Mouse (Mus musculus) neural tube, embryonic 11.5 days (tissue): ENCODE measurements around the gene Baiap2l2. TPM values are rescaled to one million over a fixed set of nuclear protein-coding genes. Genes with fewer than 3 reads are reported as not detected.

Source experiments
- ATAC-seq: fragments of 200-750 bp; cut with Nextera tagmentation; 2 replicates; pipeline ENCODE4 v1.8.0; 2017; ENCODE audit warnings: moderate number of reproducible peaks, mild to moderate bottlenecking, moderate TSS enrichment, moderate library complexity; ENCODE audit not compliant: insufficient read depth, low FRiP score, low TSS enrichment
- DNase-seq: peaks from one replicate; pipeline ENCODE4 v3.0.0-alpha.2; 2015; ENCODE audit warnings: low spot score
- H3K27ac ChIP-seq: fragments of 300-500 bp; sonication (generic); 2 replicates; pipeline ENCODE4 v1.5.1; 2014; ENCODE audit warnings: low read depth, mild to moderate bottlenecking, low read length
- H3K27me3 ChIP-seq: fragments of 300-500 bp; sonication (generic); 2 replicates; pipeline ENCODE4 v1.6.1; 2014; ENCODE audit warnings: mild to moderate bottlenecking, low read length, mixed read lengths; ENCODE audit not compliant: control insufficient read depth, insufficient read depth
- H3K36me3 ChIP-seq: fragments of 300-500 bp; sonication (generic); 2 replicates; pipeline ENCODE4 v1.6.1; 2014; ENCODE audit warnings: mild to moderate bottlenecking, low read length, moderate library complexity, mixed read lengths; ENCODE audit not compliant: control insufficient read depth, insufficient read depth
- H3K4me1 ChIP-seq: fragments of 300-500 bp; sonication (generic); 2 replicates; pipeline ENCODE4 v1.6.1; 2014; ENCODE audit warnings: low read length, mixed read lengths; ENCODE audit not compliant: control insufficient read depth, insufficient read depth
- H3K4me2 ChIP-seq: fragments of 300-500 bp; sonication (generic); 2 replicates; pipeline ENCODE4 v1.6.1; 2014; ENCODE audit warnings: low read depth, mild to moderate bottlenecking, moderate library complexity
- H3K4me3 ChIP-seq: fragments of 300-500 bp; sonication (generic); 2 replicates; pipeline ENCODE4 v1.5.1; 2014; ENCODE audit warnings: low read depth, low read length
- H3K9ac ChIP-seq: fragments of 300-500 bp; sonication (generic); 2 replicates; pipeline ENCODE4 v1.6.1; 2014; ENCODE audit warnings: mild to moderate bottlenecking, low read length
- H3K9me3 ChIP-seq: fragments of 300-500 bp; sonication (generic); 2 replicates; pipeline ENCODE4 v1.6.1; 2016; ENCODE audit warnings: low read length; ENCODE audit not compliant: control insufficient read depth
- WGBS: fragments of 180-500 bp; shearing (Covaris S2); extraction: QIAGEN DNeasy Blood & Tissue Kit; methylation state at CpG from one replicate; pipeline ENCODE4 v1.1.7; 2014; 5-methylcytosine and 5-hydroxymethylcytosine counted together
- polyA plus RNA-seq: library from polyadenylated mRNA; unstranded; fragments of >200 nt; fragmentation: Nextera tagmentation; extraction: Ambion mirVana; gene quantifications from 2 replicates; pipeline ENCODE4 v1.2.1, GENCODE M21; 2014

Gene Baiap2l2
- polyA plus RNA-seq, 1 experiment from 2014 or later: 1.9 TPM

DNA sequence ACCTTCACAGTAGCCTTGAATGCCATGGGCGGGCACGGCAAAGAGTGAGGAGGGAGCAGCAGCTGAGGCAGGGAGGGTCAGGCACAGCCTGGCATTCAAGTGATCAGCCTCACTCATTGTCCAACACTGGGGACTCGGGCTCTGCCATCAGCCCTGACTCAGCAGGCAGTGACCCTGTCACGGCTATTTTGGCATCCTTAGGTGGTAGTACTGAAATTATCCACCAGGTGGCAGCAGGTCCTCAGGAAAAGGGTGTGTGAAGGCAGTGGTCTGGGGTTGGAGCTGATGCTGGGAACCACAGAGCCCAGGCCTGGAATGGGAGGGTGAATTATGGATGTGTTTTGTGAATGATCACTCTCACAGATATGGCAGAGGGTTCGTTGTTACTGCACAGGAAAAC lies 60.7 kb downstream of the Baiap2l2 start:
- 8% methylated on average over 5 of the region's 5 CpGs for WGBS
- Histone ChIP-seq H3K27ac (no peak overlapping the region; the same call in 1 of the 2 replicates), H3K9me3 (no peaks in the 10 kb centered on the region), H3K4me3 (no peak overlapping the region), H3K9ac (no peak overlapping the region), H3K4me1 (peaks cover 19% of the 10 kb centered on the region), H3K36me3 (no peaks in the 10 kb centered on the region), H3K27me3 (no peaks in the 10 kb centered on the region), H3K4me2 (no peak overlapping the region)
- peak; percentile 89 for DNase-seq
- peak; percentile 54; the same call in 1 of the 2 replicates for ATAC-seq

DNA sequence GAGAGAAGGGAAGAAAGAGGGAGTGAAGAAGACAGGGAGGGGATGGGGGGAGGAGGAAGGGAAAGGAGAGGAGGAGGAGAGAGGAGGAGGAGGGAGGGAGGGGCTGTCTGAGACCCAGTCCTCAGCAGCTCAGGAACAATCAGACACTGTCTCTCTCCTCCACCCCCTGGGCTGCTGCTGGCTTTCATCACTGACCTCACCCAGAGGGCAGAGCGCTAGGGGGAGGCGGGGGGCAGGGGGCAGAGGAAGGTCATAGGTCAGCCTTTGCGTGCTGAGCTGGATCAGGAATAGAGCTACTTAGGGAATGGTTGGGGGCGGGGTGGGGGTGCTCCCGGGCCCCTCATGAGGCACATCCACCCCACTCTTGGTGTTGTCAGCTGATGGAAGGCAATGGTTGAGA lies 61.7 kb downstream of the Baiap2l2 start:
- Histone ChIP-seq H3K36me3 (no peaks in the 10 kb centered on the region), H3K27ac (0 out of 2 replicates have a peak overlapping the region, but pooled peaks have one; percentile 29), H3K9ac (no peak overlapping the region), H3K4me1 (peaks cover 16% of the 10 kb centered on the region), H3K4me3 (no peak overlapping the region), H3K27me3 (no peaks in the 10 kb centered on the region), H3K9me3 (no peaks in the 10 kb centered on the region), H3K4me2 (no peak overlapping the region)
- DNase-seq: no peak
- no peak for ATAC-seq
- 1% methylated on average over 5 of the region's 5 CpGs for WGBS

DNA sequence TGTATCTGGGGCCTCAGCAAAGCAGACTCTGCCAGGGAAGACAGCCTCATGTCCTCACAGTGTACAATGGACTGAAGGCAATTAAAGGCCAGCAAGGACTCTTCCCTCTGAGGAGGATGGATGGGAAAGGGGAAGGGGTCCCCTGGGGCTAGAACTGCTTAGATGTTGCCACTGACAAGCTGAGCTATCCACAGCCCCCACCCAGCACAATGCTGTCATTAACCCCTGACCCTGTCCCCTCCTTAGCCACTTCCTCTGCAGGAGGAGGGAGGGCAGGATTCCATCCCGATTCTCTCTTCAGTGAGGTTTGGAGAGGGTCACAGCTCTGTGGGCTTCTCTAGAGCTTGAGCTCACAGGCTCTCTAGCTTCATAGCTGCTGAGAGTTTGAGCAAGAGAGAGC lies 65.8 kb downstream of the Baiap2l2 start:
- ATAC-seq (no peak), DNase-seq (peak; percentile 59)
- 0% methylated on average over 1 of the region's 1 CpGs for WGBS
- H3K9me3 ChIP-seq: no peaks in the 10 kb centered on the region
- H3K4me1 ChIP-seq: peaks cover 11% of the 10 kb centered on the region
- H3K4me2 ChIP-seq: no peak overlapping the region
- H3K27ac ChIP-seq: no peak overlapping the region
- H3K27me3 ChIP-seq: no peaks in the 10 kb centered on the region
- no peak overlapping the region for H3K4me3 ChIP-seq
- H3K9ac ChIP-seq: no peak overlapping the region
- no peaks in the 10 kb centered on the region for H3K36me3 ChIP-seq

DNA sequence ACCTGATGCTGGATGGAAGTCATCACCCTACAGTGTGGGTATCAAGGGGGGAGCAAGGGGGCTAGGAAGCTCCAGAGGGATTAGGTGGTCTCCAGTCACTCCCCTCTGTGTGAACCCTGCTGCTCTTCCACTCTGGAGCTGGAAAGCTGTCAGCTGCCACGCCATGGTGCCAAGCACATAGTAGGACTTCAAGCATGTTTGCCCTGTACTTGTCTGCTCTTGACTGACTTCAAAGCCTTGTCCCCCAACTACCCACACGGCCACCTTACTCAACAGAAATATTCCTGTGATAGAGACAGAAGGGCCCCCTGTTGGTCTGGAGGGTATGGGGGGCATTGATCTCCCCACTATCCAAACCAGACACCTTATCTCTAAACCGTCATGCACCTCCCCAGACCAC lies 69.1 kb downstream of the Baiap2l2 start:
- no peak overlapping the region for H3K4me2 ChIP-seq
- no peak overlapping the region for H3K4me3 ChIP-seq
- ATAC-seq: no peak
- H3K4me1 ChIP-seq: no peaks in the 10 kb centered on the region
- no peaks in the 10 kb centered on the region for H3K9me3 ChIP-seq
- 77% methylated on average over 3 of the region's 3 CpGs for WGBS
- no peak overlapping the region for H3K27ac ChIP-seq
- no peak overlapping the region for H3K9ac ChIP-seq
- H3K36me3 ChIP-seq: no peaks in the 10 kb centered on the region
- H3K27me3 ChIP-seq: no peaks in the 10 kb centered on the region
- no peak for DNase-seq

DNA sequence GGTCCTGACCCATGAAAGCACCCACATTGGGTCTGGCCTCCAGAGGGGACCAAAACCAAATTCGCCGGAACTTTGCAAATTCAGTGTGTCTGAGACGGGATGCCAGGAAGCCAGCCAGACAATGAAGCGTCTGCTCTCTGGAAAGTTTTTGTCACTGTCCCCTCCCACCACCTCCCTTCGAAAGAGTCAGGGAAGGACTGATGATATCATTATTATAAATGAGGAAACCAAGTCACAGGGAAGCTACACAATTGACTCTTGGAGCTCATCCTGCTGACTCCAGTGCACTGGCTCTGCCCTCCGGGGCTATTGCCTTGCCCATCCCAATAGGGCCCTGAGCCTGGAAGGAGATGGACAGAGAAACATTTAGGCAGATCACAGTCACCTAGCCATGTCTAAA lies 71.7 kb downstream of the Baiap2l2 start:
- H3K4me2 ChIP-seq: no peak overlapping the region
- H3K27me3 ChIP-seq: no peaks in the 10 kb centered on the region
- H3K9me3 ChIP-seq: no peaks in the 10 kb centered on the region
- no peak overlapping the region for H3K9ac ChIP-seq
- DNase-seq (no peak), ATAC-seq (no peak)
- 83% methylated on average over 6 of the region's 6 CpGs for WGBS
- no peaks in the 10 kb centered on the region for H3K36me3 ChIP-seq
- H3K4me3 ChIP-seq: no peak overlapping the region
- H3K27ac ChIP-seq: no peak overlapping the region
- no peaks in the 10 kb centered on the region for H3K4me1 ChIP-seq

DNA sequence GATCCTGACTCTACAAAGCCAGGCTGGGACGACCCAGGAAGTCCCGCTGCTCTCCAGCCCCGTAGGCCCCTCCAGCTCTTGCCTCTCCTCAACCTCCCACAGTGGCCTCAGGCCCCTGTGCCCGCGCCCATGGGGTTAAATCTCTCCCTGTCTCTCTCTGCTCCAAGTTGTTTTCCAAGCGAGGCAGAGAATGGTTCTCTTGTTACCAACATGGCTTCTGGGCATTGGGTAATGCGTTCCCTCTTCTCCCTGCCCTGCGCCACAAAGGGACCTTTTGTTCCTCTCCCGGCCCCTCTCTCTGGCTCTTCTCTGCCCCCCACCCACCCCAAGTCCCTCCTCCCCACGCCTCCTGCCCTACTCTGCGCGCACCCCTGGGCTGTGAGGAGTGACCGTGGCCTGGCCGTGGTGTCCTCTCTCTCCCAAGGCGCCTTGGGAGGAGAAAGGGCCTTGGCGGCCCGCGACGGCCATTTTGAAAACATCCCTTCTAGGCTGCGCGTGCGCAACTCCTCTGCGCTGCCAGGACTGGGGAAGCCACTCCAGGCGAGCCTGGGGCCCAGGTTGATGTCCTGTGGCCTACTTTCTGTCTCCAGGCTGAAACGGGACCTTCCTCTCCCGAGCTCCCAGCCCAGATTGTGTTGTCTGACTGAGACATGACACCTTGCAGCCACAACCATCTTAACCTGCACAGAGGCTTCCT lies 72.4 kb downstream of the Baiap2l2 start:
- Histone ChIP-seq H3K36me3 (no peaks in the 10 kb centered on the region), H3K9ac (no peak overlapping the region), H3K4me3 (no peak overlapping the region), H3K9me3 (no peaks in the 10 kb centered on the region), H3K27me3 (no peaks in the 10 kb centered on the region), H3K4me1 (no peaks in the 10 kb centered on the region), H3K4me2 (no peak overlapping the region), H3K27ac (no peak overlapping the region)
- DNase-seq (no peak), ATAC-seq (no peak)
- WGBS: 86% methylated on average over 26 of the region's 26 CpGs

DNA sequence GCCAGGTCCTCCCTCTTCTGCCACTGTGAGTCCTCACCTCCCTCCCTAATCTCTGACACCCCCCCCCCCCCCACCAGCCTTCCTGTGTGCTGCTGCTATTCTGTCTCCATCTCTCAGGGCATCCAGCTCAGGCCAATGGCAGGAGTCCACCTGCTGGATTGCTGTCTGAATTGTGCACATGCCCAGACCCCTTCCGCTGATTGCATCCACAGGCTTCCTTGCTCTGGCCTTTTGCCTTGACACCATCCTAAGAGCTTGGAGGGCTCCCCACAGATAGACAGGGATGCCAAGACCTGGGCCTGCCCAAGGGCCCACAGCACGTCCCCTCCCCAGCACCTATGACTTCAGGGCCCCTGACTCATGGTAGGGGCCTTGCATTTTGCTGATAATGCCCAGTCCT lies 75.0 kb downstream of the Baiap2l2 start:
- DNase-seq (no peak), ATAC-seq (no peak)
- H3K4me3 ChIP-seq: no peak overlapping the region
- WGBS: 79% methylated on average over 2 of the region's 2 CpGs
- no peak overlapping the region for H3K27ac ChIP-seq
- H3K4me1 ChIP-seq: no peaks in the 10 kb centered on the region
- H3K9me3 ChIP-seq: no peaks in the 10 kb centered on the region
- no peak overlapping the region for H3K4me2 ChIP-seq
- H3K9ac ChIP-seq: no peak overlapping the region
- no peaks in the 10 kb centered on the region; the same call in 1 of the 2 replicates for H3K27me3 ChIP-seq
- no peaks in the 10 kb centered on the region for H3K36me3 ChIP-seq

DNA sequence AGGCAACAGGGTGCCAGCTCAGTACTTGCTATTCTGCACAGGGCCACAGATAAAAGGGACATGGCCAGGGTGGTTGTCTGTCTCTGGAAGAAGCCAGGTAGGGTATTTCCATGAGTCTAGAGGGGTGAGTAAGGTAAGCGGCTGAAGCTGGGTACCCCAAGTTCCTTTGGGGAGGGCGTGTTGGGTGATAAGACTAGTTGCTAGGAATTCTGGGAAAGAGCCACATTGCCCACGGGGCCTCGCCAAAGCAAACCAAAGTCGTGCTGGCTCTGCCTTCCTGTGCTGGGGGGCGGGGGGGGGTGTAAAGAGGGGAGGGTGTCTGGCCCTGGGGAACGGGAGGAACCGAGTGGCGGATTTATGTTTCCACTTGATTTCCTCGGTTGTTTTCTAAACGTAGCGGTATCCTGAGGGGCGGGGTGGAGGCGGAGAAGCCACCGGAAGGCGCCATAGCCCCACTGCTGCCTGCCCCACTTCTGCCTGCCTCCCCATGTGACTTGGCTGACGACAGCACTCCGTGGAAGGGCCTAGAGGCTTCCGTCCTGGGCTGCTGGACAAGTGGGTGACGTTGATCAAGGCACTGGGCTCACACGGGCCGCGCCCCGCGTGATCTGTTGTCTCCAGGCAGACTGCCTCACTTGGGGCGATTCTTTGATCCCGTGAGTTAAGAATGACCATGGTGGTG lies 76.4 kb downstream of the Baiap2l2 start:
- no peak overlapping the region for H3K4me3 ChIP-seq
- no peak for ATAC-seq
- H3K36me3 ChIP-seq: no peaks in the 10 kb centered on the region
- no peaks in the 10 kb centered on the region for H3K9me3 ChIP-seq
- H3K27me3 ChIP-seq: no peaks in the 10 kb centered on the region; the same call in 1 of the 2 replicates
- WGBS: 79% methylated on average over 25 of the region's 27 CpGs
- DNase-seq: no peak
- H3K4me2 ChIP-seq: no peak overlapping the region
- H3K27ac ChIP-seq: no peak overlapping the region
- no peaks in the 10 kb centered on the region for H3K4me1 ChIP-seq
- no peak overlapping the region for H3K9ac ChIP-seq

DNA sequence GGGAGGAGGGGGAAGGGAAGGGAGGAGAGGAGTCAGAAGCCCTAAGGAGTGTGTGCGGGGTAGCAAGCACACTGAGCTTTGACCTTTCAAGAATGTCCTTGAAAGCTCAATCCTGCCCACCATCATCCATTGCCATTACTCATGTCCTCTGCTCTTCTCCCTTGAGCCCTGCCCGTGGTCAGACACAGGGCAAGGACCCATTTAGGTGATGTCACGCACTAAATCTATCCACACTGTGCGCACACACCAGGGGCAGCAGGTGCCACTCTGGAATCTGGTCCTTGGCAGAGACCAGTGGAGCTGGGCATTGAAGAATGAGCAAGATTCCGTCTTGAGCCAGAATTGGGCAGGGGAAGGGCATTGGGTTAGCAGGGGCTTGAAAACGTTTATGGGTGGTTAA lies 77.1 kb downstream of the Baiap2l2 start:
- Histone ChIP-seq H3K4me2 (no peak overlapping the region), H3K4me3 (no peak overlapping the region), H3K27ac (no peak overlapping the region), H3K36me3 (no peaks in the 10 kb centered on the region), H3K27me3 (no peaks in the 10 kb centered on the region; the same call in 1 of the 2 replicates), H3K4me1 (no peaks in the 10 kb centered on the region), H3K9ac (no peak overlapping the region), H3K9me3 (no peaks in the 10 kb centered on the region)
- 80% methylated on average over 6 of the region's 6 CpGs for WGBS
- DNase-seq (no peak), ATAC-seq (no peak)
